Mouse (Mus musculus) intestine, postnatal 0 days (tissue): Measurements from ENCODE around the gene Ugt1a10. TPM values are rescaled to one million over a fixed set of nuclear protein-coding genes. Genes with fewer than 3 reads are reported as not detected.

Experiments
- ATAC-seq: fragments of 200-750 bp; cut with Nextera tagmentation; 2 replicates; pipeline ENCODE4 v1.8.0; 2017; ENCODE audit warnings: mild to moderate bottlenecking, moderate TSS enrichment, moderate library complexity
- H3K27ac ChIP-seq: fragments of 300-500 bp; sonication (generic); 2 replicates; pipeline ENCODE4 v1.5.1; 2014; ENCODE audit warnings: mild to moderate bottlenecking, low read depth, low read length, moderate library complexity
- H3K27me3 ChIP-seq: fragments of 300-500 bp; sonication (generic); replicated peaks from 2 replicates; pipeline ENCODE4 v1.6.1; 2014; ENCODE audit warnings: low read length, mixed read lengths; ENCODE audit not compliant: control insufficient read depth, insufficient read depth
- H3K36me3 ChIP-seq: fragments of 300-500 bp; sonication (generic); 2 replicates; pipeline ENCODE4 v1.6.1; 2014; ENCODE audit warnings: mild to moderate bottlenecking, moderate library complexity; ENCODE audit not compliant: control insufficient read depth, insufficient read depth
- H3K4me1 ChIP-seq: fragments of 300-500 bp; sonication (generic); replicated peaks from 2 replicates; pipeline ENCODE4 v1.6.1; 2014; ENCODE audit warnings: antibody characterized with exemption, low read length, mixed read lengths; ENCODE audit not compliant: control insufficient read depth, insufficient read depth
- H3K4me2 ChIP-seq: fragments of 300-500 bp; sonication (generic); replicated peaks from 2 replicates; pipeline ENCODE4 v1.6.1; 2014; ENCODE audit warnings: low read depth, mild to moderate bottlenecking, moderate library complexity
- H3K4me3 ChIP-seq: fragments of 300-500 bp; sonication (generic); 2 replicates; pipeline ENCODE4 v1.5.1; 2014; ENCODE audit warnings: low read depth, low read length
- H3K9ac ChIP-seq: fragments of 300-500 bp; sonication (generic); 2 replicates; pipeline ENCODE4 v1.6.1; 2014; ENCODE audit warnings: mild to moderate bottlenecking, low read depth, low read length
- H3K9me3 ChIP-seq: fragments of 300-500 bp; sonication (generic); 2 replicates; pipeline ENCODE4 v1.6.1; 2016; ENCODE audit warnings: mixed run types; ENCODE audit not compliant: control insufficient read depth
- CTCF ChIP-seq: sonication (generic); IDR thresholded peaks from 2 replicates; pipeline ENCODE4 v1.5.1; 2016; ENCODE audit warnings: low read depth, mild to moderate bottlenecking, control low read depth, antibody characterized with exemption, moderate library complexity
- WGBS: fragments of 180-500 bp; shearing (Covaris S2); extraction: QIAGEN DNeasy Blood & Tissue Kit; methylation state at CpG from one replicate; pipeline ENCODE4 v1.1.7; 2014; 5-methylcytosine and 5-hydroxymethylcytosine counted together
- polyA plus RNA-seq: library from polyadenylated mRNA; unstranded; fragments of >200 nt; fragmentation: Nextera tagmentation; extraction: Ambion mirVana; gene quantifications from 2 replicates; pipeline ENCODE4 v1.2.1, GENCODE M21; 2015

Gene Ugt1a10
- polyA plus RNA-seq, 1 experiment from 2014 or later, result 0.05 TPM

DNA sequence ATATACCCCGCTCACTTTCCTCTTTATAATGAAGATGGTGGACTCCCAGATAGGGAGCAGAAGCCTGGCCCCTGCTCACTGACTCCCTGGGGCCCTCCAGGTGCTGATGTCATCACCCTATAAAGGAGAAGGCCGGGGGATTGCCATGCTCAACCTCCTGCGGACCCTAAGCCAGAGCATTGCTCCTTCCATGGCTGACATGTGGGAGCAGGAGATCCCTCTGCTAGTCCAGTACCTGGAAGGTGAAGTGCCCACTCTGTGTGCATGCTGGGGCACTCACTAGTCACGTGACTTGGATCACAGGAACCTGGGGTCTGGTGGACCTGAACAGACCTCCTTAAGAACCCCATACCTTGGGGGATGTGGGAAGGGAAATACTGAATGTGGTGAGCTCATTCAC lies 185.4 kb downstream of the Ugt1a10 start:
- WGBS, result 68% methylated on average over 4 of the region's 4 CpGs
- H3K9me3 ChIP-seq, result peaks cover 33% of the 10 kb centered on the region
- no peak overlapping the region for H3K9ac ChIP-seq
- no peak overlapping the region for H3K4me2 ChIP-seq
- H3K4me3 ChIP-seq, result no peak overlapping the region
- no peaks in the 10 kb centered on the region for H3K27me3 ChIP-seq
- no peaks in the 10 kb centered on the region for H3K36me3 ChIP-seq
- H3K27ac ChIP-seq, result no peak overlapping the region
- 0 out of 2 replicates have a peak, but pooled peaks have one; percentile 2 for ATAC-seq
- H3K4me1 ChIP-seq, result no peaks in the 10 kb centered on the region
- no peak for TF ChIP-seq CTCF

DNA sequence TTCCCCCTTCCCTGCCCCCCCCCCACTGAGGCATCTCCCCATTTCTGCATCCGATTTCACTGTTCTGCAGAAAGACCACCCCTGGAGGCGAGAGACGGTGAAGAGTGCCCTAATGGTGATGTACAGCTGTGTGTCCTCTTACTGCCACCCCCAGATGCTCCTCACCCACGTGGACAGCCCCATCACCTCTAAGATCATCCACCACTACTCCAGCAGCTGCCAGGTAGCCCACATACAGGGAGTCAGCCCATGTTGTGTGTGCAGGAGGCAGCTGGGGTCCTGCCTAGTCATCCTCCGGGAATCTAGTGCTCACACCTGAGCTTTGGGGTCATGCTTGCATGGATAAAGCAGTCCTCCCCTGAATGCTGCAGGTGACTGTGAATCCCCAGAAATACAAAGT lies 188.7 kb downstream of the Ugt1a10 start:
- no peaks in the 10 kb centered on the region for H3K27me3 ChIP-seq
- no peak overlapping the region for H3K4me2 ChIP-seq
- no peak overlapping the region for H3K9ac ChIP-seq
- no peaks in the 10 kb centered on the region for H3K36me3 ChIP-seq
- H3K9me3 ChIP-seq, result peaks cover 32% of the 10 kb centered on the region
- H3K4me1 ChIP-seq, result no peaks in the 10 kb centered on the region
- 62% methylated on average over 5 of the region's 5 CpGs for WGBS
- TF ChIP-seq CTCF, result no peak
- ATAC-seq, result no peak
- H3K27ac ChIP-seq, result no peak overlapping the region
- no peak overlapping the region for H3K4me3 ChIP-seq

DNA sequence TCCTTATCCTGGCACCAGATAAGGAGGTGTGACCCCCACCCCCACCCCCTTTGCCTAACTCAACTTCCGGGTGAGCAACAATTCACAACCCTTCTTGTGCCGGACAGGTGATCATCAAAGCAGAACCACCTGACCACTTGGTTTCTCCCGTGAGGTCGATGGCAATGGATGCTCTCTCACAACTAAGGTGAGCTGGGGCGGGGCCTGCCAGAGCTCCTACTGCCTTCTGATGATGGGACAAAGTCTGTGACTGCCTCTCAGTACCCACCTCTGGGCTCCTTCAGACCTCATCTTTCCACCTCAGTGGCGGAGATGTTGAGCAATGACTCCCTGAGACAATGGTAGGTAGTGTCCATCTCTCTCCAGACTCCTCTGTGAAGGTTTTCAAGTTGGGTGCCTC lies 190.7 kb downstream of the Ugt1a10 start:
- no peak for TF ChIP-seq CTCF
- ATAC-seq, result 0 out of 2 replicates have a peak, but pooled peaks have one; percentile 1
- H3K9me3 ChIP-seq, result peaks cover 35% of the 10 kb centered on the region

DNA sequence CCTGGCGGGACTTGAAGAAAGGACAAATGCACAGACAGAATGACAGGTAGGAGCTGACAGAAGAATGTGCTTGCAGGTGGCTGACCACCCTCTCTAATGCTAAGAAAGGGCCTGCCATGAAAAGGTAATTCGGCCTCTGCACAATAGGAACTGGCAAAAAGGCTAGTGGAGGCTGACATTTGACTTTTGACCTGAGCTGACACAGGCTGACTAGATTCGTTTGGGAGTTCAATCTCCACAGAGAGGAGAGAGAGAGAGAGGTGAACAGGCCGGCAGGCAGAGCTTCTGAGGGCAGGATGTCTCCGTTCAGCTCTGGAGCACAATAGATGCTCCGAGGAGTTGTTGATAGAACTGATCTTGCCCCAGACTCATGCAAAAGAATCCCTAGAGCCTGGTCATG lies 191.2 kb downstream of the Ugt1a10 start:
- no peak for TF ChIP-seq CTCF
- Histone ChIP-seq H3K27me3 (no peaks in the 10 kb centered on the region), H3K9ac (no peak overlapping the region), H3K4me3 (no peak overlapping the region), H3K27ac (no peak overlapping the region), H3K4me2 (no peak overlapping the region), H3K4me1 (no peaks in the 10 kb centered on the region), H3K9me3 (peaks cover 38% of the 10 kb centered on the region), H3K36me3 (no peaks in the 10 kb centered on the region)
- WGBS, result 49% methylated on average over 6 of the region's 6 CpGs
- no peak for ATAC-seq

More for the DNA sequence above, 190.7 kb downstream of the Ugt1a10 start:
- H3K4me1 ChIP-seq, result no peaks in the 10 kb centered on the region
- H3K27me3 ChIP-seq, result no peaks in the 10 kb centered on the region
- no peak overlapping the region for H3K27ac ChIP-seq
- no peak overlapping the region for H3K4me2 ChIP-seq
- no peak overlapping the region for H3K4me3 ChIP-seq
- no peak overlapping the region for H3K9ac ChIP-seq
- H3K36me3 ChIP-seq, result no peaks in the 10 kb centered on the region
- WGBS, result 74% methylated on average over 6 of the region's 6 CpGs

DNA sequence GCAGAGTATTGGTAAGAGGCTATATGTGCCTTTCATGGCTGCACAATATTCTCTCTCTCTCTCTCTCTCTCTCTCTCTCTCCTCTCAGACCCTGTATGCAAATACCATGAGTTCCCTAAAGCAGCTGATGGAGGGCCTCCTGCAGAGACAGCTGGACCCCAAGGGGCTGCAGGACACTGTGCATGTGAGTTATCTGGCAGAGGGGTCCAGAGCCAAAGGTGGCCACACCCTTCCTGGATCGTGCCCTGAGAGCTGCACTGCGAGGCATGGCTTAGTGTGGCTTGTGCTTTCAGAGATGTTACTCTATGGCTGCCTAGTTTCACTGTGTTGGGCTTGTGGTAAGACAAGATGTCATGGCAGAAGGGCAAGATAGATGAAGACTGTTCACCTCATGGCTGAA lies 192.5 kb downstream of the Ugt1a10 start:
- Histone ChIP-seq H3K27ac (no peak overlapping the region), H3K4me3 (no peak overlapping the region), H3K36me3 (no peaks in the 10 kb centered on the region), H3K9me3 (peaks cover 45% of the 10 kb centered on the region), H3K4me2 (no peak overlapping the region), H3K4me1 (no peaks in the 10 kb centered on the region), H3K9ac (no peak overlapping the region), H3K27me3 (no peaks in the 10 kb centered on the region)
- WGBS, result 45% methylated on average over 2 of the region's 2 CpGs
- no peak for TF ChIP-seq CTCF
- ATAC-seq, result no peak

DNA sequence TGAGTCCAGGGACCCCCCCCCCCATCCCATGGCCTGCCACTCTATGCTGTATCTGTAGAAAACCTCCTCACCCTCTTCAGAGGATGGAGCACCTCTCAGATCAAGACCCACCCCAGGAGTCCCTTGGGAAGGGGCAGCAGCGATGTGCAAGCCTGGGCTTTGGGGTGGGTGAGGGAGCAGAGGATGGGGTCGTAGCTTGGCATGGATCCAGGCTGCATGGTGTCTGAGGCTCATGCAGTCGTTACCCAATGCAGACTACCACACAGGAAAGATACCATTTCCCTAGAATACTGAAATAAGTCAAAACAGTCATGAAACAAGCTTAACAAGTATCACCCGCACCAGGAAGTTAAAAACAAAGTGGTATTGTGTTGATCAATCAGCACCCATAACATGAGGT lies 193.5 kb downstream of the Ugt1a10 start:
- no peaks in the 10 kb centered on the region for H3K36me3 ChIP-seq
- 64% methylated on average over 4 of the region's 4 CpGs for WGBS
- H3K9me3 ChIP-seq, result peaks cover 43% of the 10 kb centered on the region
- no peaks in the 10 kb centered on the region for H3K27me3 ChIP-seq
- TF ChIP-seq CTCF, result no peak
- no peak overlapping the region for H3K9ac ChIP-seq
- no peak overlapping the region for H3K27ac ChIP-seq
- H3K4me2 ChIP-seq, result no peak overlapping the region
- no peak overlapping the region for H3K4me3 ChIP-seq
- no peak for ATAC-seq
- H3K4me1 ChIP-seq, result no peaks in the 10 kb centered on the region

DNA sequence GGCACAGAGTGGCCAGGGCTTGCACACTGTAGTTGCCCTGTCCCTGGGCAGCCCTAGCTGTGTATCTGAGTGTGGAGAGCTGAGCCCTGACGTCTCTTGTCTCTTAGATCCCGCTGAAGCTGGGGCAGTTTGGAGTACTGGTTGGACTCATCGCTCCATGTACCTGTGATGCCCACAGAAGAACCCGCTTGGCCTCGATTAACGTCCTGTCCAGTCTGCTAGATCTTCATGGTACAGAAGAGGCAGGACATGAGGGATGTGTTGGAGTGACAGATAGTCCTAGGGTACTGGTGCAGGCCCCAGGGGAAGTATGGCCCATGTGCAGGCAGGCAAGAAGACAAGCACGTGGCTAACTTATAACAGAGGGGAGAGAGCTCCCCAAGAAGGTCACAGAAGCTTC lies 194.4 kb downstream of the Ugt1a10 start:
- H3K27ac ChIP-seq, result no peak overlapping the region
- no peaks in the 10 kb centered on the region for H3K27me3 ChIP-seq
- no peak overlapping the region for H3K9ac ChIP-seq
- H3K4me3 ChIP-seq, result no peak overlapping the region
- TF ChIP-seq CTCF, result no peak
- ATAC-seq, result no peak
- 80% methylated on average over 7 of the region's 7 CpGs for WGBS
- H3K9me3 ChIP-seq, result peaks cover 43% of the 10 kb centered on the region
- no peak overlapping the region for H3K4me2 ChIP-seq
- H3K4me1 ChIP-seq, result no peaks in the 10 kb centered on the region
- H3K36me3 ChIP-seq, result no peaks in the 10 kb centered on the region
